Mouse (Mus musculus): ENCODE measurements at regions not wholly inside any gene's neighbourhood (a gene's known extent, or its start where the extent isn't known, plus 50 kb on each side); places are given as distances from the start of the nearest gene placed in this dataset.

DNA sequence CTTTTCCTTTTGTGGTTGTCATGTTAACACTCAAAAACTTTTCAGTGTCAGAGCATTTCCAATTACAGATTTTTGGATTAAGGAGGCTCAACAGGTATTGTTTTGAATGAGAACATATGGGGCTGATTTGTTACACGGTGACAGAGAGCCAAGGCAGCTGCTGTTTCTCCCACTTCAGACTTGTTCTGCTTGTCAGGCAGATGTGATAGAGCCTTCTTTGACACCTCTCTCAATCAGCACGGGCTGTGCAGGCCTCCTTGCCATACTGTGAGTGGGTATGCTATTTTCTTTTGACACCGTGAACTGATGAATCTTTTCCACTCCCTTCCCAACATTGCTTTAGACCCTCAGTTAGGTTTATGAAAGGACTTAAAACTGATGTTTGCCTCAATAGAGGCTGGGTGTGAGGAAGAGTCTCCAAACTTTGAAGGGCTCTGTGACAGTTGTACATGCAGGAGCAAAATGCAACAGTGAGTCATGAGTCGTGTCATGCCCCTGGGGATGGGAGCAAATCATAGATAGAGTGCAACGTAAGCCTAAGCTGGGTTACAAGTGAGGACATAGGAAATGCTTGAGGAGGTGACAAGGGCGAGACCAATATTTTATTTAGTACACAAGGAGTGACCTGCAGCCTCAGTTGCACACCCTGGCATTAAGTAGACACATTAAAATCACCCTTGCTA is 317.4 kb downstream of the Ccser2 start:
- no peak for ATAC-seq (ENCODE audit: insufficient number of reproducible peaks, insufficient read depth, low FRiP score, low read depth)
- H3K27me3 ChIP-seq (ENCODE audit: control insufficient read depth, insufficient read depth, low read length): no peaks in the 10 kb centered on the region
- no peak overlapping the region for H3K9ac ChIP-seq (replicated peaks; ENCODE audit: low read depth, low read length)
- no peak overlapping the region for H3K4me3 ChIP-seq (ENCODE audit: low read depth, low read length)
- no peaks in the 10 kb centered on the region for H3K9me3 ChIP-seq (ENCODE audit: control insufficient read depth, low read depth, low read length)
- no peak overlapping the region for H3K4me2 ChIP-seq (replicated peaks; ENCODE audit: low read depth, low read length)
- no peaks in the 10 kb centered on the region for H3K36me3 ChIP-seq (ENCODE audit: control insufficient read depth, insufficient read depth, low read length)
- WGBS: 63% methylated on average over 6 of the region's 6 CpGs
- H3K4me1 ChIP-seq (ENCODE audit: control insufficient read depth, insufficient read depth, low read length): 0 out of 2 replicates have a peak, but pooled peaks cover 2% of the 10 kb centered on the region
- H3K27ac ChIP-seq (ENCODE audit: low read length): no peak overlapping the region

DNA sequence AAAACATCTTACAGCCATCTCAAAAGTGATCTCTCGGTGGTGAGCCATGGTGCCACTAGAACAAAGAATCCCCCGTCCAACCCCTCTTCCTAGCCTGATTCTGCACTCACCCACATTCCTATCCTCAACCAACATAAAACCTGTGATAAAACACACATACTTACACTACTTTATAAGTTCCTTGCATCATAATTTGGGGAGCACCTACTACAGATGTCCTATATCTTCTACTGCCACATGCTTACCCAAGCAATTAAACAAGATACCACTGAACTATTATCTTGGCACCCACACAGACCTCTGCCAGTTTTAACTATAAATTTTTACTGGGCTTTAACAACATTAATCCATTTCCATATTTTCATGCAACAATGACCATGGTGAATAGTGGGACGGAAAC is 321.9 kb downstream of the Ccser2 start:
- no peaks in the 10 kb centered on the region for H3K27me3 ChIP-seq (ENCODE audit: control insufficient read depth, insufficient read depth, low read length)
- H3K27ac ChIP-seq (ENCODE audit: low read length): no peak overlapping the region
- no peak overlapping the region for H3K4me3 ChIP-seq (ENCODE audit: low read depth, low read length)
- ATAC-seq (ENCODE audit: insufficient number of reproducible peaks, insufficient read depth, low FRiP score, low read depth): no peak
- no peaks in the 10 kb centered on the region for H3K9me3 ChIP-seq (ENCODE audit: control insufficient read depth, low read depth, low read length)
- H3K36me3 ChIP-seq (ENCODE audit: control insufficient read depth, insufficient read depth, low read length): no peaks in the 10 kb centered on the region
- H3K4me1 ChIP-seq (ENCODE audit: control insufficient read depth, insufficient read depth, low read length): no peaks in the 10 kb centered on the region
- no peak overlapping the region for H3K4me2 ChIP-seq (replicated peaks; ENCODE audit: low read depth, low read length)
- no peak overlapping the region for H3K9ac ChIP-seq (replicated peaks; ENCODE audit: low read depth, low read length)
- WGBS: 82% methylated on average over 3 of the region's 3 CpGs

DNA sequence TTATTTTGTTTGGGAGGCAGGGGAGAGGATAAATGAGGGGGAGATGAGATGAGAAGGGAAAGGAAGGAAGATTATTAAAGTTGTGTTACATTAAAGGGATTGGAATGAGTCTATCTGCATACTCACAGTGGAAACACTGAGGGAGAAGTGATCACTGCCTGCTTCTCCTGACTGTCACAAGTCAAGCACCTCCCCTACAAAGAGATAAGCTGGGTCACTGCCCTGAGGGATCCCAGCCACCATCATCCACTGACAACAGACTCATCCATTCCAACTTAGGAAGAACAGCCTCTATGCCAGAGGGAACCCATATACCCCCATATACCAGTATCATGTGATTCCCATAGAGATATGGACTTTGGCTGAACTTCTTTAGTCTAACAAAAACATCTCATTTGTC is 322.3 kb downstream of the Ccser2 start:
- no peaks in the 10 kb centered on the region for H3K27me3 ChIP-seq (ENCODE audit: control insufficient read depth, insufficient read depth, low read length)
- H3K4me1 ChIP-seq (ENCODE audit: control insufficient read depth, insufficient read depth, low read length): no peaks in the 10 kb centered on the region
- no peak overlapping the region for H3K4me2 ChIP-seq (replicated peaks; ENCODE audit: low read depth, low read length)
- H3K9ac ChIP-seq (replicated peaks; ENCODE audit: low read depth, low read length): no peak overlapping the region
- H3K27ac ChIP-seq (ENCODE audit: low read length): no peak overlapping the region
- no peak for ATAC-seq (ENCODE audit: insufficient number of reproducible peaks, insufficient read depth, low FRiP score, low read depth)
- no peaks in the 10 kb centered on the region for H3K9me3 ChIP-seq (ENCODE audit: control insufficient read depth, low read depth, low read length)
- no peaks in the 10 kb centered on the region for H3K36me3 ChIP-seq (ENCODE audit: control insufficient read depth, insufficient read depth, low read length)
- H3K4me3 ChIP-seq (ENCODE audit: low read depth, low read length): no peak overlapping the region

DNA sequence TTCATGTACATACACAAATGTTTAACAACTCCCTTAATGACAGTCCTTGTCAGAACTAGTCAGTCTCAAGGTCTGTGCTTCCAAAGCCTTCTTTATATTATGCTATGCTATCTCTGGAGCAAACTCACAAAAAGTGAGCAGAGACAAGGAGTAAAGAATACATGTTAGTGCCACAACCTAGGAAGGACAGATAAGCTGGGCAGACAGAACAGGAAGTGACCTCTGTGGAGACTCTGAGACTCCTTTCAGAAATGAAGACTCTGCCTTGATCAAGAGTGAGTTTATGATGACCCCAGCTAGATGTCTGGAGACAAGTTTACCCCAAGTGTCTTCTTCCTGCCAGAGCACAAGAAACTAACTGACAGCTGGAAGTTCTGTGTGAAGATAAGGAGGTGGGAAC is 343.8 kb downstream of the Ccser2 start:
- no peak for ATAC-seq (ENCODE audit: insufficient number of reproducible peaks, insufficient read depth, low FRiP score, low read depth)
- no peaks in the 10 kb centered on the region for H3K4me1 ChIP-seq (ENCODE audit: control insufficient read depth, insufficient read depth, low read length)
- no peaks in the 10 kb centered on the region for H3K36me3 ChIP-seq (ENCODE audit: control insufficient read depth, insufficient read depth, low read length)
- H3K9me3 ChIP-seq (ENCODE audit: control insufficient read depth, low read depth, low read length): no peaks in the 10 kb centered on the region
- no peaks in the 10 kb centered on the region for H3K27me3 ChIP-seq (ENCODE audit: control insufficient read depth, insufficient read depth, low read length)
- H3K4me3 ChIP-seq (ENCODE audit: low read depth, low read length): no peak overlapping the region
- H3K27ac ChIP-seq (ENCODE audit: low read length): no peak overlapping the region
- H3K4me2 ChIP-seq (replicated peaks; ENCODE audit: low read depth, low read length): no peak overlapping the region
- no peak overlapping the region for H3K9ac ChIP-seq (replicated peaks; ENCODE audit: low read depth, low read length)

DNA sequence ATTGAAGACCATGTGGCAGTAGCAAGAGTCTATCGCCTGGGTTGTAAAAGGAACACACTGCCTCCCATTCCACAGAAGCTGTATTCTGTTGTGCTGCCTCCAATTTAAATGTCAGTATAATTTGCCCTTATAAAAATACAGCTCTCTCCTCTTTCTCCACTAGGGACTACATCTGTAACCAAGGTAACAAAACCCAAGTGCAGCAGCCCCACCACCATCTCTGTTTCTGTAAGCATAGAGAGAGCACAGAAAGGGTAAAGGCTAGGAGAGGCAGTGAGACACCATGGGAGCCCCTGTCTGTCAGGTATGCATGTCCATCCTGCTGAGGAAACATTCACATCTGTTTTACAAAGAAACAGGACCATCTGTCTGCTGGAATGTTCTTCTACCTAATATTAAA is 344.4 kb downstream of the Ccser2 start:
- Histone ChIP-seq H3K27ac (ENCODE audit: low read length) (no peak overlapping the region), H3K27me3 (ENCODE audit: control insufficient read depth, insufficient read depth, low read length) (no peaks in the 10 kb centered on the region), H3K36me3 (ENCODE audit: control insufficient read depth, insufficient read depth, low read length) (no peaks in the 10 kb centered on the region), H3K4me1 (ENCODE audit: control insufficient read depth, insufficient read depth, low read length) (no peaks in the 10 kb centered on the region), H3K9ac (replicated peaks; ENCODE audit: low read depth, low read length) (no peak overlapping the region), H3K4me2 (replicated peaks; ENCODE audit: low read depth, low read length) (no peak overlapping the region), H3K9me3 (ENCODE audit: control insufficient read depth, low read depth, low read length) (no peaks in the 10 kb centered on the region), H3K4me3 (ENCODE audit: low read depth, low read length) (no peak overlapping the region)
- ATAC-seq (ENCODE audit: insufficient number of reproducible peaks, insufficient read depth, low FRiP score, low read depth): no peak
- 86% methylated on average over 1 of the region's 1 CpGs for WGBS

DNA sequence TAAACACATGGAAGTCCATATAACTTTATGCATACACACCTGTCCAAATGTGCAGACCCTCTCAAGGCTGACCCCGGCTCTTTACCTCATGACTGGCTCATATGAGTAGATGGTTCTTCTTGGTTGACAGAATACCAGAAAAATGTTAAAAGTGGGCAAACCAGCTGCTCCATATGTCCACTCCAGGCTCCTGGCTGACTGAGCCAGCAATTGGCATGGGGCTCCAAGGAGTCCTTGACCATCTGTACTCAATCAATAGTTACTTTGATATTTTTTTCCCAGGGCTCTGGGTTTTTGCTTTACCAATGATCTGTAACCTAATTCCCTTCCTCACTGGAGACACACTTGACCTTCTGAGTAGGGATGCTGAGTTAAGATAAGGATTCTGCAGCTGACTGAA is 345.5 kb downstream of the Ccser2 start:
- H3K9ac ChIP-seq (replicated peaks; ENCODE audit: low read depth, low read length): no peak overlapping the region
- H3K4me2 ChIP-seq (replicated peaks; ENCODE audit: low read depth, low read length): no peak overlapping the region
- H3K27ac ChIP-seq (ENCODE audit: low read length): no peak overlapping the region
- no peaks in the 10 kb centered on the region for H3K27me3 ChIP-seq (ENCODE audit: control insufficient read depth, insufficient read depth, low read length)
- H3K36me3 ChIP-seq (ENCODE audit: control insufficient read depth, insufficient read depth, low read length): no peaks in the 10 kb centered on the region
- no peaks in the 10 kb centered on the region for H3K4me1 ChIP-seq (ENCODE audit: control insufficient read depth, insufficient read depth, low read length)
- ATAC-seq (ENCODE audit: insufficient number of reproducible peaks, insufficient read depth, low FRiP score, low read depth): no peak
- no peaks in the 10 kb centered on the region for H3K9me3 ChIP-seq (ENCODE audit: control insufficient read depth, low read depth, low read length)
- H3K4me3 ChIP-seq (ENCODE audit: low read depth, low read length): no peak overlapping the region
- WGBS: 85% methylated on average over 1 of the region's 1 CpGs

DNA sequence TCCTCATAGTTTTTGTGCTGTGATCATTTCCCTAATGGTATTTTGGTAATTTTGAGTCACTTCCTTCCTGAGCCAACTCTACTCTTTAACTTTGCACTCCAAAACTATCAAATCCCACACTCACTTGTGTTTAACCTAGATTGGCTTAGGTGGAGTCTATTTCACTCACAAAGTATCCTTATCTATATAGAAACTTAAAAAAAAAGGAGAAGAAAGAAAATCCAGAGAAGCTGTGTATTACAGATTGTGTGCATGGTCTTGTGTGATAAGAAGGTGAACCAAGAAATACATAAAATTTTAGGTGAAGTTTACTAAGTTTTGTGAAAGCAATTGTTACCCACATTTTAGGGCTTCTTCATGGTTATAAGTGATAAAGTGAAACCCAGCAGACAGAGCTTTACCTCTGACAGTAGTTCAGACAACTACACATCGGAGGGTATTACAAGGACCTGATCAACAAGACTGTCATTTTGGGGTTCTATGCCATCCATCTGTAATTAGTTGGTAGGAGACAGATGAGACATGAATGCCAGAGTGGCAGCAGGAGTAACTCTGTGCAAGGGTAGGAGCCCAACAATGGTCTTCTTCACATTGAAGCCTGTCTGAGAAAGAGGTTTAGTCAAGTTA is 350.0 kb downstream of the Ccser2 start:
- Histone ChIP-seq H3K36me3 (ENCODE audit: control insufficient read depth, insufficient read depth, low read length) (no peaks in the 10 kb centered on the region), H3K9ac (replicated peaks; ENCODE audit: low read depth, low read length) (no peak overlapping the region), H3K27ac (ENCODE audit: low read length) (no peak overlapping the region), H3K9me3 (ENCODE audit: control insufficient read depth, low read depth, low read length) (no peaks in the 10 kb centered on the region), H3K4me1 (ENCODE audit: control insufficient read depth, insufficient read depth, low read length) (no peaks in the 10 kb centered on the region), H3K4me3 (ENCODE audit: low read depth, low read length) (no peak overlapping the region), H3K27me3 (ENCODE audit: control insufficient read depth, insufficient read depth, low read length) (no peaks in the 10 kb centered on the region), H3K4me2 (replicated peaks; ENCODE audit: low read depth, low read length) (no peak overlapping the region)
- no peak for ATAC-seq (ENCODE audit: insufficient number of reproducible peaks, insufficient read depth, low FRiP score, low read depth)
- WGBS: 89% methylated on average over 1 of the region's 1 CpGs

DNA sequence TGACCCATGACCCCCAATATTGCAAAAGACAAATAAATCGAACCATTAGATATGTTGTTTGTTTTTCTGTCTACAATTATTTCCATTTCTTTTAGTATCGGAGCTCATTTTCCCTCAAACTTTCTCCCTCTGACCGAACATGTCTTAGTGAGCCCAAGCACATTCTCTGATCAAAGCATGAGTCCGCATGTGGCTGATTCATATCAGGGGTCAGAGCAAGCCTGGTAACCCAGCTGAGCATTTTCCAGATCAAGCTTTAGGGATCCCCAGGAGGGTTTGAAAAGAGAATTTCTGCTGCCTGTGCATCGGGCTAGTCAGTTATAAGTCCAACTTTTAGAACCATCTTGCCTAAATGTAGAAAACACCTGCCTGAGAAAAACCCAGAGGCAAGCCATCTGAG is 350.6 kb downstream of the Ccser2 start:
- H3K4me1 ChIP-seq (ENCODE audit: control insufficient read depth, insufficient read depth, low read length): no peaks in the 10 kb centered on the region
- ATAC-seq (ENCODE audit: insufficient number of reproducible peaks, insufficient read depth, low FRiP score, low read depth): no peak
- no peak overlapping the region for H3K9ac ChIP-seq (replicated peaks; ENCODE audit: low read depth, low read length)
- WGBS: 80% methylated on average over 5 of the region's 5 CpGs
- H3K27ac ChIP-seq (ENCODE audit: low read length): no peak overlapping the region
- no peak overlapping the region for H3K4me3 ChIP-seq (ENCODE audit: low read depth, low read length)
- no peaks in the 10 kb centered on the region for H3K27me3 ChIP-seq (ENCODE audit: control insufficient read depth, insufficient read depth, low read length)
- H3K4me2 ChIP-seq (replicated peaks; ENCODE audit: low read depth, low read length): no peak overlapping the region
- H3K36me3 ChIP-seq (ENCODE audit: control insufficient read depth, insufficient read depth, low read length): no peaks in the 10 kb centered on the region
- H3K9me3 ChIP-seq (ENCODE audit: control insufficient read depth, low read depth, low read length): no peaks in the 10 kb centered on the region

DNA sequence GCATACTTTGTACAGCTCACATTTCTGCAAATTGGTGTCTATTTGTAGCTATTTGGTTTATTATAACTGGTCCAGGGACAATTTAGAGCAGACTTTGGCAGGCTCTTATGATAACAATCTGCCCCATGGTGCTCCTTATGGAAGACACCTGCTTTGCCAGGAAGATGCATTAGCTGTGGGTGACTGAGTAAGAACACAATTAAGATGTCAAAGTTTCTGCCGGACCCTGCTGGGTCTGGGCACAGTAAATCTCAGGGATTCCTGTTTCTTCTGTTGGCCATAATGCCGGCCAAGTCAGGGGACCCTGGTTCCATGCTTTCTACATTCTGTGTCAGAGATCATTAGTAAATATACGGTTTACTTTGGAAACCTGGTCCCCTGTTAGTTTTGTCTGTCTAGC is 353.7 kb downstream of the Ccser2 start:
- no peaks in the 10 kb centered on the region for H3K4me1 ChIP-seq (ENCODE audit: control insufficient read depth, insufficient read depth, low read length)
- H3K27ac ChIP-seq (ENCODE audit: low read length): no peak overlapping the region
- H3K9me3 ChIP-seq (ENCODE audit: control insufficient read depth, low read depth, low read length): no peaks in the 10 kb centered on the region
- H3K9ac ChIP-seq (replicated peaks; ENCODE audit: low read depth, low read length): no peak overlapping the region
- 83% methylated on average over 3 of the region's 3 CpGs for WGBS
- H3K36me3 ChIP-seq (ENCODE audit: control insufficient read depth, insufficient read depth, low read length): no peaks in the 10 kb centered on the region
- no peaks in the 10 kb centered on the region for H3K27me3 ChIP-seq (ENCODE audit: control insufficient read depth, insufficient read depth, low read length)
- no peak overlapping the region for H3K4me3 ChIP-seq (ENCODE audit: low read depth, low read length)
- no peak overlapping the region for H3K4me2 ChIP-seq (replicated peaks; ENCODE audit: low read depth, low read length)
- no peak for ATAC-seq (ENCODE audit: insufficient number of reproducible peaks, insufficient read depth, low FRiP score, low read depth)
